Mouse (Mus musculus) gastrocnemius, postnatal 25 days (tissue): ENCODE results near the gene Pmvk. TPM values are rescaled to one million over a fixed set of nuclear protein-coding genes. Genes with fewer than 3 reads are reported as not detected.

ENCODE experiments used
- total RNA-seq, 2 experiments: library from RNA; stranded (reverse); gene quantifications; 1 replicate in 1 of 2; 2 replicates in 1 of 2; pipeline ENCODE4 v1.2.3; 2021

The Pmvk gene
- total RNA-seq, 2 experiments from 2014 or later: 5.3 to 7.4 TPM

Other genes with a start within 250 kb of the Pmvk start
- 10 to 100 TPM; 11.0 to 11.8 TPM for gene Thbs3, start 239.4 kb upstream of the Pmvk start, total RNA-seq
- gene Mtx1, start 227.5 kb upstream of the Pmvk start, total RNA-seq: 10 to 100 TPM; 42.2 to 47.6 TPM
- gene Muc1, start 225.5 kb upstream of the Pmvk start, total RNA-seq: under 1 TPM; 0.38 to 0.51 TPM
- 10 to 100 TPM; 66.6 to 78.8 TPM for gene Krtcap2, start 208.6 kb upstream of the Pmvk start, total RNA-seq
- gene Trim46, start 208.2 kb upstream of the Pmvk start, total RNA-seq: under 1 TPM; 0.28 to 0.38 TPM
- gene Dpm3, start 195.2 kb upstream of the Pmvk start, total RNA-seq: 10 to 100 TPM; 24.7 to 28.8 TPM
- 10 to 100 TPM in 1 of 2 experiments, 1 to 10 TPM in 1; 8.2 to 11.4 TPM for gene Slc50a1, start 184.0 kb upstream of the Pmvk start, total RNA-seq
- 10 to 100 TPM; 10.2 to 12.8 TPM for gene Efna1, start 173.4 kb upstream of the Pmvk start, total RNA-seq
- not detected for gene Efna3, start 131.6 kb upstream of the Pmvk start, total RNA-seq
- under 1 TPM in 1 of 2 experiments, not detected in 1; 0.38 TPM for gene Efna4, start 116.5 kb upstream of the Pmvk start, total RNA-seq
- 10 to 100 TPM; 21.9 to 24.6 TPM for gene Adam15, start 104.5 kb upstream of the Pmvk start, total RNA-seq
- gene Dcst2, start 92.6 kb upstream of the Pmvk start, total RNA-seq: not detected
- not detected for gene Dcst1, start 89.3 kb upstream of the Pmvk start, total RNA-seq
- 10 to 100 TPM; 23.0 to 23.7 TPM for gene Zbtb7b, start 59.8 kb upstream of the Pmvk start, total RNA-seq
- 1 to 10 TPM in 1 of 2 experiments, not detected in 1; 1.2 TPM for gene Lenep, start 51.7 kb upstream of the Pmvk start, total RNA-seq
- gene Flad1, start 42.7 kb upstream of the Pmvk start, total RNA-seq: 10 to 100 TPM; 43.3 to 44.5 TPM
- gene Cks1b, start 36.2 kb upstream of the Pmvk start, total RNA-seq: 1 to 10 TPM; 3.1 to 3.4 TPM
- 10 to 100 TPM; 21.1 to 23.8 TPM for gene Shc1, start 36.1 kb upstream of the Pmvk start, total RNA-seq
- 10 to 100 TPM in 1 of 2 experiments, 1 to 10 TPM in 1; 9.2 to 11.1 TPM for gene Pygo2, start 24.3 kb upstream of the Pmvk start, total RNA-seq
- 100 to 1,000 TPM; 179 to 196 TPM for gene Pbxip1, start 17.8 kb upstream of the Pmvk start, total RNA-seq
- 1 to 10 TPM; 2.5 to 5.8 TPM for gene Kcnn3, start 65.6 kb downstream of the Pmvk start, total RNA-seq